Mouse (Mus musculus) layer of hippocampus, adult 9-11 months (tissue): ENCODE results near the gene Zc3h10.
"Not testable (repeated sequence)": the region's sequence is repeated elsewhere in the genome, so short reads cannot be mapped to it uniquely, and the experiment has no call there.

Source experiments
- DNase-seq: peaks from one replicate; pipeline ENCODE4 v3.0.0; 2022

Zc3h10 gene

DNA sequence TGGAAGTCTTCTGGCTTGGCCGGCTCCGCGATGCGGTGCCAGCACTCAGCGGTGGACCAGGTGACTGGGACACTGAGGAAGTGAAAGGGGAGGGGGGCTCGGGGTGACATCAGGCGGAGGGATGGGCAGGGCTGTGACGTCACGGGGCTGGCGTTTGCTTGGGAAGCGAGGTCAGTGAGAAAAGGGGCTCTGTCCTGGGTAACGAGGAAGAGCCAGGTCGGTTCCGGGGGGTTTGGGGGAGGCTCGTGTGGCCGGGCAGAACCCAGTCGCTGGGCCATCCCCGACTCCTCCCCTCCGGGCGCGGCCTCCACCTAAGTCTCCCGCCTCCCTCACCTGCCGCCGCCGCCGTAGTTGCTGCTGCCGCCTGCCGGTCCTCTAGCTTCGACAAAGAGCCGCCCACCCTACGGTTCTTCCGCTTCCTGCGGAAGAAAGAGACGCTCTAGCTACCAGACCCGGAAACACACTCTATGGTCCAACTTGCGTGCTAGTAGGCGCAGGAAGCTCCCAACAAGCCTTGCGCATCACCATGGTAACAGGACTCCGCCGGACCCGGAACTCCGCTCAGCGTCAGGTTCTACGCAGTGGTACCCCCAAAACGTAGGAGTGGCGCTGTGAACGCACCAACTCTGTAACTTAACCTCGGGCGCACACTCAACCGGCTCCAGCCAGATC is at the start of gene Zc3h10:
Gene Zc3h10, minus strand, starts transcription at position 414 of the 672 bp plus-strand sequence.
- DNase-seq, result peak; percentile 98

DNA sequence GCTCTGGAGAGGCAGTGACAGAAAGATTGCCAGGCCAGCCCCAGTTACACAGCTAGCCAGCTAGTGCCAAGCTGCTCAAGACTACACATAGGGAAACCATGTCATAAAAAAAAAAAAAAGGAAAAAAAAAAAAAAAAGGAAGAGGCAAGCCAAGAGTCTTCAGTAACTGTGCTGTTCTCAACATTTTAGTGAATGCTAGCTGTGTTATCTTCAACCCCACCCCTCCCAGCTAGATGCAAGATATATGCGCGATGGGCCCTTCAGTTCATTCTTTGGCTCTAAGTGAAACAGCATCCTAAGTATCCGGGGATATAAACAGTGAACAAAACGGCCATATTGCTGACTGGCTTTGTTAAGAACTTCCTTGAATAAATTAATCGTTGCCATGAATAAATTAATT is 45.2 kb upstream of the Zc3h10 start:
- DNase-seq, result no peak

- no peak for DNase-seq
These were observed 43.9 kb upstream of the Zc3h10 start for GRCm38 (mm10) chr10:128591436-128591835.

DNA sequence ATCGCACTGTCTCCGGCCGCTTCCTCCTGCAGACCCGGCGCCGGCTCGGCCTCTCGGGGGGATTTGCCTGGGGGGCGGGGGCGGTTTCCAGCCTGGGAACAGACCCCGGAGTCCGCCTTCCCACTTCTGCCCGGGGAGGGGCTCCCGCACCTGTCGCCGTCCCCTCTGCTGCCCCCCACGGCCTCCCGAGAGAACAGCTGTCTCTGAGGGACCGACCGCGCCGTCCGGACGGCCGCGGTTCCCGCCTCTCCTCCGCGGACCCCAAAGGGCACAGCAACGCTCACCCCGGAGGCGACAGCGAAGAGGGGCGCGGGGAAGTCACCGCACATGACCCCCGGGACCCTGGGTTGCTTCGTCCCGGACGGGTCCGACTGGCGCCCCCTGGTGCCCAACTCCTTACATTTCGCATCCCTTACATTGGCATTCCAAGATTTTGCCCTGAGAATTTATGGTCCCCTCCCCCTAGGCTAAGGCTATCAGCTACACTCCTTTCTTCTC is 42.7 kb upstream of the Zc3h10 start:
- DNase-seq, result no peak

DNA sequence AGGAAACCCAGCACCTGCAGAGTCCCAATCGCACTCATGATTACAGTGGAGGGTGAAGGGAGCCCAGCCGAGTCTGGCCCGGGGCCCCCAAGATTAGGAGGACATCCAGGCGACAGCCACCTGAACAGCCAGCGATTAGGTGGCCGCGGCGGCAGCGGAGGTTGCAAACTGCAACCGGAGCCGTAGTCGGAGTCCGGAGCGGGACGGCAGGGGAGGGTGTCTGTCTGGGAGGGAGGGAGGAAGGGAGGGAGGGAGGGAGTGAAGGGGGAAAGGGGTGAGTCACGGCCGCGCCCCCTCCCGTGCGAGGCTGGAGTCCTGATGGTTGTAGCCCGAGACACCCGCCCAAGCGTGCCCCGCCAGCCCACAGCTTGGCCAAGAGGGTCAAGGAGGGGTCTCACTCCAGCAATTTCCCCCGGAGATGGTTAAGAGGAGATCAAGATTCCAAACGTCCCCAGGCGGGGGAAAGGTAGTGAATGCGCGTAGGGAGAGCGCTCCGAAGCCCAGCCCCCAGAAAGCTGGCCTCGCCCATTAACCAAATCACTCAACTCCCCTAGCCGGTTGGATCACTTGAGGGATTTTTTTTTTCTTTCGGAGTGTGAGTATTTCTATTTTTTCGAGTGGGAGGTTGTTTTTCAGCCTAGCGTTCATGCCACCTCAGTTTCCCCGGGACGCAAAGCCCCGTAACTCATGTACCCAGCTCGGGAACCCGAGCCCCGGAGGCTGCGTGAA is 42.1 kb upstream of the Zc3h10 start, which contains the start of gene Erbb3:
Gene Erbb3, minus strand, starts transcription at position 189 of the 729 bp plus-strand sequence.
- no peak for DNase-seq

GRCm38 (mm10) chr10:128588775-128589463 is 41.3 kb upstream of the Zc3h10 start:
- no peak for DNase-seq

- peak; percentile 26 for DNase-seq
These were observed 40.6 kb upstream of the Zc3h10 start for GRCm38 (mm10) chr10:128588136-128588535.

- DNase-seq, result no peak
These were observed 40.1 kb upstream of the Zc3h10 start for GRCm38 (mm10) chr10:128587697-128588096.

GRCm38 (mm10) chr10:128587120-128587519 is 39.5 kb upstream of the Zc3h10 start:
- DNase-seq, result no peak

GRCm38 (mm10) chr10:128586546-128586945 is 39.0 kb upstream of the Zc3h10 start:
- DNase-seq, result peak; percentile 77

- no peak for DNase-seq
These were observed 36.8 kb upstream of the Zc3h10 start for GRCm38 (mm10) chr10:128584386-128584785.

DNA sequence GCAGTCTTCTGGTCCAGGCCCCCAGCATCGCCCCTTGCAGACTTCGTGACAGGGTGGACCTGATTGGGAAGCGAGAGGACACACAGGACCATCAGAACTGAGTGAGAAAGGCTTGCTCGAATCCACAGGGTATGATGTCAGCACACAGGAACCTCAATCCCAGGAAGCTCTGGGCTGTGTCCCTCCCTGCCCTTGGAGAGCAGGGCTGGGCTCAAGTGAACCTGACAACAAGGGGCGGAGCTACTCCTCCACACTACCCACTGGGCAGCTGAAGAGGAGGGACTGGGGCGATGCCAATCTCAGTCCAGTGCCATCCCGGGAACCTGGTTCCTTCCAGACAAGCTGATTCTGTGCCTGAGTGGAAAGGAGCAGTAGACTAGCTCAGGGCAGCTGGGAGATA is 36.1 kb upstream of the Zc3h10 start:
- DNase-seq, result peak; percentile 64

DNA sequence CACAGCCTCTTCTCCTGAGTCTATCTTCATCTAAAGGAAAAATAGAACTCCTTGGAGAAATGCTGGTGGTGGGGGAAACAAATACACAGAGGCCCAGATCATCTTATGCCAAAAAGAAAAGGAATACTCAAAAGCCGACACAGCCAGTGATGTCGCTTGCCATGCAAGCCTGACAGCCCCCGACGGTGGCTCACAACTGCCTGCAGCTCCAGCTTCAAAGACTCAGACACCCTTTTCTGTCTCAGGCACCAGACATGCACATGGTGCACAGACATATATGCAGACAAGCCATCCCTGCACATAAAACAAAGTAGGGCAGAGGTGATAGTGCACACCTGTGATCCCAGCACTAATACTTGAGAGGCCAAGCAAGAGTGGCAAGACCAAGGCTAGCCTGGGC is 32.2 kb upstream of the Zc3h10 start:
- no peak for DNase-seq

DNA sequence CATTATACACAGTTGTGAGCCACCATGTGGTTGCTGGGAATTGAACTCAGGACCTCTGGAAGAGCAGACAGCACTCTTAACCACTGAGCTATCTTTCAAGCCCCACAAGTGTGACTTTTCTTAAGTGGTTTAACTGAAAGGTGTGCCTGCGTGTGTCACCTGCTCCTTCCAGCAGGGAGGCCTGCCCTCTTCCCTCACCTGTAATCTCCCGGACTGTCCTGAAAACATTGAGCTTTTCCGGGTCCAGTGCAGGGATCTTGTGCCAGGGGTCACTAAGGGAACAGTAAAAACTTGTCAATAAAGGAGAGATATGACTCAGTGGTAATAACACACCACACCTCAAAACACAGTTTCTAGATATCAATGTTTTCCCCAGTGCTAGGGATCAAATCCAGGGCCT is 31.7 kb upstream of the Zc3h10 start:
- no peak for DNase-seq

GRCm38 (mm10) chr10:128578330-128578729 is 30.8 kb upstream of the Zc3h10 start:
- no peak for DNase-seq

DNA sequence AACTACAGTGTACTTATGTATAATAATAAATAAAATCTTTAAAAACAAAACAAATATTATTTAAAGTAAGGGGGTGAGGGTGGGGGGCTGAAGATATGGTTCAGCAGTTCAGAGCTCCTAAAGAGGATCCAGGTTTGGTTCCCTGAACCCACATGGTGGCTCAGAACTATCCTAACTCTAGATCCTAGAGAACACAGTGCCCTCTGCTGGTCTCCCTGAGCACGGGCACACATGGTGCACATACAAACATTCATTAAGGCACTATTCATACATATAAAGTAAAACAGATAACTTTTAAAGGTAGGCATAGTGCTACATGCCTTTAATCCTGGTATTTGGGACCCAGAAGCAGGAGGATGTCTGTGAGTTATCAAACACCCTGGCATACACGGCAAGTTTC is 27.5 kb upstream of the Zc3h10 start:
- DNase-seq, result no peak

DNA sequence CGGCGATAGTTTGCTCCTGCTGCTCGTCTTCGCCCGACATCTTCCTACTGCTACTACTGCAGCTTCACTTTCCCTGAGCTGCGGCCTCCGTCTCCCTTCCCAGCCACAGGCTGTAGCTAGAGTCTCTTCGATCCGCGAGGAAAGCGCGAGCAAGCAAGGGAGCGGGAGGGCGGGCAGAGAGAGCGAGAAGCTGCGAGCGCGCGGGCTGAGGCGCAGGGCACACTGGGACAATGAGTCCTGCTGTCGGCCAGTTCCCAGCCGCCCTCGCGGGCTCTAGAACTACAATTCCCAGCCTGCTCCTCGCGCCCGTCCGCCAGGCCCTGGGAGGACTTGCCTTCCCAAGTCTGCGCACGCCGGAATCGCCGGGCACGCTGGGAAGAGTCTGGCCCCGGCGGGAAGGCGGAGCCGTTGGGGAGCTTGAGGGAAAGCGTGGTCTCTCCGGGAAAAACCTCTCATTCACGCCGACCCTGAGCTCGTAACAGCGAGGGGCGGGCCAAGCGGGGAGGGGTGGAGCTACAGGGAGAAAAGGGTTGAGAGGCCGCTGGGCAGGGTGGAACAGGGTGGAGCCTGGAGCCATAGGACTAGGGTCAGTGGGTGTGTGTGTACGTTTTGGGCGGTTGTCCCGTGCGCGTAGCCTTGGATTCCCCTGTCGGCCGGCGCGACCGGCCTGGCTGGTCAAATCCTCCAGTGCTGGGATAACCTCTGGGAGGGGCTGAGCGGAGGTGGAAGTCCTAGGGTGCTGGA is 18.4 kb upstream of the Zc3h10 start, which contains the start of gene Pa2g4:
Gene Pa2g4, minus strand, starts transcription at position 200 of the 744 bp plus-strand sequence.
- DNase-seq, result peak; percentile 98

DNA sequence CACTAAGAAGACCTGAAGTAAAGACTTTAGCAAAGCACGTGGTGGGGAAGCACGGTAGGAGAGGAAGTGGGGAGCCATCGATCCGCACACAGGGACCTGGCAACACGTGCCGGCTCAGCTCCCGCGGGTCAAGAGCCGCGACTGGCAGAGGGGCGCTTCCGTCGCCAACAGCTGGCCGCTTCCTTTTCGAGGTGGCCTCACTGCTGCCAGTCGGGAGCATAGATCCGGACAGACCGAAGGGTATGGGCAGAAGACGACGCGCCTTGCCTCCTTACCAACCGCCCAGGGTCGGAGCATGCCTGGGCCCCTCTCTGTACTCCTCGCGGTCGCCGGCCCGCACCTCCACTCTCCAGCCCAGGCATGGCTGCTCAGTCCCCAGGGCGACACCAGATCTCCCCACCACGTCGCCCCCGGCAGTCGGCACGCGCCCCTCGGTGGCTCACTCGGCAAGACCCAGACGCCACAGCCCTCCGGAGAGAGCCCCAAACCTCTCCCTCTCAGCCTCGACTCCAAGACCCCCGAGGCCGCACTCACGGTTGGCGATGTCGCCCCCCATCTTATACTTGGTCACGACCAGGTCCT is 17.7 kb upstream of the Zc3h10 start:
- DNase-seq, result no peak

- DNase-seq, result no peak
These were observed 16.0 kb upstream of the Zc3h10 start for GRCm38 (mm10) chr10:128563544-128563943.

DNA sequence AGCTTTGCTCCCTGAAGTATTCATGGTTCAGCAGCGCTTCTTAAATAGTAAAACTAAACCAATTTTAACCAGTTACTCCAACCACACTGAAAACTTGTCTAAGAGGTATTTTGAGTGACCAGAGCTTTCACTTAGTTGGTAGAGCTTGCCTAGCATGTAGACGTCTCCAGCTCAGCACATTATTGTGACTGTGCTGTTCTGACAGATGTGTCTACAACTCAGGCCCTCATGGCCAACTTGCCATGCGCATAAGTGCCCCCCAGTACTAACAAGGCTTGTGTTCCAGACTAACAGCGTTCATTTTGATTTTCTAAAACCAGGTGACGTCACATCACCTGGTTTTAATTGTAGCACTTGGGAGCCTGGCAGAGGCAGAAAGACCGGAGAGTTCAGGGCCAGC is 9.4 kb upstream of the Zc3h10 start:
- no peak for DNase-seq

DNA sequence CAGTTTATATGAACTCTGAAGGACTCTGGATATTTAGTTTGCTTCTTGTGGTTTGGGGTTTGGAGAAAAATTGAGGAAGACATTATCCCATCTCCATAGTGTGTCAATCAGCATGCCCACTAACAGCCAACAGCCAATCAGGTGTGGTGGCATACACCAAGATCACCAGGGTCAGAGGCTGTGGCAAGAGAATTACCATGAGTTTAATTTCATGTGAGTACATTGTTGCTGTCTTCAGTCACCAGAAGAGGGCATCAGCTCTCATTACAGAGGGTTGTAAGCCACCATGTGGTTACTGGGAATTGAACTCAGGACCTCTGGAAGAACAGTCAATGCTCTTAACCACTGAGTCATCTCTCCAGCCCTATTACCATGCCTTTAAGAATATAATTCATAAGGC is 8.7 kb upstream of the Zc3h10 start:
- DNase-seq, result no peak

DNA sequence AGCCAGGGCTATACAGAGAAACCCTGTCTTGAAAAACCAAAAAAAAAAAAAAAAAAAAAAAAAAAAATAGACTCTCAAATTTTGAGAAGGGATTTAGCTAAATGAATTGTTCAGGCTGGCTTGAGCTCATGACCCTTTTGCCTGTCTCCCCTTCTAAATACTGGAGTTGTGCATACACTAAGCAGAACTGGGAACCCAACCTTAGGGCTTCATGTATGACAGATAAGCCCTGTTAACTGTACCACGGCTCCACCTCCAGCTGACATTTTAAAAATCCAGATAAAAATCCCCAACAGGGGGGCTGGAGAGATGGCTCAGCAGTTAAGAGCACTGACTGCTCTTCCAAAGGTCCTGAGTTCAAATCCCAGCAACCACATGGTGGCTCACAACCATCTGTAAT is 8.0 kb upstream of the Zc3h10 start:
- DNase-seq, result not testable (repeated sequence)
